In the genomic region with DNA sequence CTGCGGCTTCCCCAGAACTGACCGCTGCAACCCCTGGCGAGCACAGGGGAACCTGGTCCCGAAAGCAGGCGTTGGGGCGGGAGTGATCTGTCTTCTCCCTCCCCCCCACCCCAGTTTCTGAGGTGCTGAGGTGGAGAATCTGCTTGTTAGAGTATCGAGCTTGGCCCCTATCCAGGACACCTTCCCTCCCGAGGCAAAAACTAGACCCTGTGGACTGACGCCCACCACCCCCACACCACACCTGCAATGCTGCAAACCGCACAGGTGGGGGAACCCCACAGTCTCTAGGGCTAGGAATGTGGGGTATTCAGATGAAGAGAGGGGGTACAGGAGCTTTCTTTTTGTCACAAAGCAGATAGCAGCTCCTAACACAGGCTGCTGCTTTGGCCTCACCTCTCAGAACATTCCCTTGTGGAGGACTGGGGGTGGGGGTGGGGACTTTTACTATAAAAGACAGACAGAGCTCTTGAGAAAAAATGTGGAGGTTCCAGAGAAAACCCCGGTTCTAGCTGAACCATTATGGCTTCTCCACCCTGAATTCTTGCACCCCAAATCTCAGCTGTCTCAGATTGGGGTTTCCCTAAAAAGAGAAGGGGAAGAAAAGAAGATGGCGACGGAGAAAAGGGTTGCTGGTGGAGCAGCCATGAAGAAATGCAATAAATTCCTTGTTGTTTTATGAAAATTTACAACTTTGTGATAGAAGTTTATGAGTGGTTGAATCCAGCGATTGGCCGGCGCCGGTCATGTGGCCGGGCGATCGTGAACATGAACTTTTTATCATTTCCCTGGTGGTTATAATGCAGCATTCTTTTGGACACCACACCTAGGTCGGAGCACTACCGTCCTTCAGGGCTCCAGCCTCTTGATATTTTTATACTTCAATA, we compare ENCODE assay signal across 11 mouse cellular contexts. TPM values are rescaled to one million over a fixed set of nuclear protein-coding genes. Genes with fewer than 3 reads are reported as not detected.
DNase-seq lines count a peak whose midpoint lies in the region; ATAC-seq lines count a peak whose summit lies in the region.
"Had no signal": no experiment of that assay in that cellular context is flagged by ENCODE, and none has a peak within 500 bp of the region (broad histone marks: within the 10 kb centered on the region; RNA-seq: fewer than 3 reads in every experiment).

A gene (plus strand): TSS at position 796 of the 884 bp plus-strand sequence.

- 1% methylated on average over 22 of the region's 22 CpGs for WGBS in embryonic facial prominence, embryonic 11.5 days
- WGBS in embryonic facial prominence, embryonic 10.5 days = 2% methylated on average over 22 of the region's 22 CpGs
- 1% methylated on average over 22 of the region's 22 CpGs for WGBS in forebrain, embryonic 15.5 days
- WGBS in forebrain, embryonic 11.5 days = 4% methylated on average over 22 of the region's 22 CpGs

- peaks cover 96% of the 10 kb centered on the region for H3K27me3 ChIP-seq in embryonic facial prominence, embryonic 11.5 days (ENCODE audit: control insufficient read depth, insufficient read depth, low read length)
- peaks cover 100% of the 10 kb centered on the region for H3K27me3 ChIP-seq in embryonic facial prominence, embryonic 10.5 days (replicated peaks; ENCODE audit: low read depth, poor library complexity, severe bottlenecking)
- H3K27me3 ChIP-seq in forebrain, embryonic 15.5 days = peaks cover 97% of the 10 kb centered on the region
- peaks cover 97% of the 10 kb centered on the region for H3K27me3 ChIP-seq in forebrain, embryonic 11.5 days (ENCODE audit: control insufficient read depth, insufficient read depth, low read length)

- H3K4me3 ChIP-seq in embryonic facial prominence, embryonic 11.5 days (ENCODE audit: low read depth, low read length) = 0 out of 2 replicates have a peak within 1 kb of the TSS, but pooled peaks have one; percentile 5
- H3K4me3 ChIP-seq in embryonic facial prominence, embryonic 10.5 days = no peak within 1 kb of the TSS
- H3K4me3 ChIP-seq in forebrain, embryonic 15.5 days = no peak within 1 kb of the TSS
- no peak within 1 kb of the TSS for H3K4me3 ChIP-seq in forebrain, embryonic 11.5 days (ENCODE audit: low read depth, low read length)

- ATAC-seq in embryonic facial prominence, embryonic 11.5 days (replicated peaks; ENCODE audit: insufficient number of reproducible peaks, low FRiP score, low TSS enrichment, low read depth) = no peak
- no peak for ATAC-seq in forebrain, embryonic 15.5 days (replicated peaks)
- no peak for ATAC-seq in forebrain, embryonic 11.5 days (replicated peaks; ENCODE audit: low FRiP score)

- H3K36me3 ChIP-seq in embryonic facial prominence, embryonic 11.5 days (replicated peaks; ENCODE audit: control insufficient read depth, insufficient read depth, low read depth, low read length) = no peaks in the 10 kb centered on the region
- no peaks in the 10 kb centered on the region for H3K36me3 ChIP-seq in embryonic facial prominence, embryonic 10.5 days (replicated peaks)
- no peaks in the 10 kb centered on the region for H3K36me3 ChIP-seq in forebrain, embryonic 15.5 days
- no peaks in the 10 kb centered on the region for H3K36me3 ChIP-seq in forebrain, embryonic 11.5 days (ENCODE audit: control insufficient read depth, insufficient read depth, low read length)

- no peak for DNase-seq in embryonic facial prominence, embryonic 11.5 days (ENCODE audit: low spot score)
- no peak for DNase-seq in embryonic facial prominence, embryonic 10.5 days (ENCODE audit: low spot score)
- peak; percentile 86 for DNase-seq in adrenal gland, postnatal 10 days
- peak; percentile 85 for DNase-seq in kidney, adult 11 months
- peak; percentile 70 for DNase-seq in neural tube, embryonic 10.5 days (ENCODE audit: extremely low spot score, low spot score)
- no peak for DNase-seq in forebrain, embryonic 11.5 days (ENCODE audit: low spot score)
- DNase-seq in c-Kit-positive CD71-positive TER-119-positive erythroid progenitor cells, embryonic 14.5 days (ENCODE audit: low spot score) = no peak
- DNase-seq: cerebellum, postnatal 14 days; gastrocnemius, postnatal 14 days had no signal

- no peaks in the 10 kb centered on the region for H3K4me1 ChIP-seq in embryonic facial prominence, embryonic 11.5 days (ENCODE audit: control insufficient read depth, insufficient read depth, low read length)
- H3K4me1 ChIP-seq in embryonic facial prominence, embryonic 10.5 days = peaks cover 1% of the 10 kb centered on the region; the same call in 1 of the 2 replicates
- H3K4me1 ChIP-seq in forebrain, embryonic 15.5 days = no peaks in the 10 kb centered on the region
- no peaks in the 10 kb centered on the region for H3K4me1 ChIP-seq in forebrain, embryonic 11.5 days (replicated peaks; ENCODE audit: control insufficient read depth, insufficient read depth, low read length)

- no peaks in the 10 kb centered on the region for H3K9me3 ChIP-seq in embryonic facial prominence, embryonic 11.5 days (replicated peaks; ENCODE audit: control insufficient read depth, low read length)
- no peaks in the 10 kb centered on the region for H3K9me3 ChIP-seq in embryonic facial prominence, embryonic 10.5 days
- no peaks in the 10 kb centered on the region for H3K9me3 ChIP-seq in forebrain, embryonic 15.5 days
- H3K9me3 ChIP-seq in forebrain, embryonic 11.5 days (ENCODE audit: control insufficient read depth, low read length) = no peaks in the 10 kb centered on the region

- H3K9ac ChIP-seq in embryonic facial prominence, embryonic 11.5 days (replicated peaks; ENCODE audit: low read length) = no peak within 1 kb of the TSS
- H3K9ac ChIP-seq in forebrain, embryonic 15.5 days (replicated peaks) = no peak within 1 kb of the TSS
- H3K9ac ChIP-seq in forebrain, embryonic 11.5 days (ENCODE audit: low read length) = no peak within 1 kb of the TSS
- H3K9ac ChIP-seq: liver, embryonic 14.5 days had no signal

- H3K4me2 ChIP-seq in embryonic facial prominence, embryonic 11.5 days (ENCODE audit: low read depth, low read length) = no peak within 1 kb of the TSS
- H3K4me2 ChIP-seq in forebrain, embryonic 15.5 days (replicated peaks) = no peak within 1 kb of the TSS
- no peak within 1 kb of the TSS for H3K4me2 ChIP-seq in forebrain, embryonic 11.5 days (ENCODE audit: low read depth, low read length, severe bottlenecking)

- no peak within 1 kb of the TSS for H3K27ac ChIP-seq in embryonic facial prominence, embryonic 11.5 days (replicated peaks; ENCODE audit: low read depth, low read length)
- no peak within 1 kb of the TSS for H3K27ac ChIP-seq in embryonic facial prominence, embryonic 10.5 days (replicated peaks)
- no peak within 1 kb of the TSS for H3K27ac ChIP-seq in forebrain, embryonic 15.5 days (replicated peaks)
- H3K27ac ChIP-seq in forebrain, embryonic 11.5 days (ENCODE audit: low read depth, low read length) = no peak within 1 kb of the TSS
- H3K27ac ChIP-seq: liver, embryonic 14.5 days had no signal

RNA-seq across cellular contexts. Expression of the gene that starts here (rescaled TPM):
- polyA plus RNA-seq in embryonic facial prominence, embryonic 11.5 days (2014; fragmentation: Nextera tagmentation; extraction: Ambion mirVana) = 0.73 and 1.2 TPM in 2 replicates
- 0.15 TPM in 1 of 2 replicates, not detected in the other for polyA plus RNA-seq in embryonic facial prominence, embryonic 10.5 days (2016; fragmentation: Nextera tagmentation; extraction: Ambion mirVana)
- total RNA-seq in adrenal gland, postnatal 10 days (2021) = 10 to 100 TPM; 23.6 to 29.8 TPM
- not detected in 2 replicates for polyA plus RNA-seq in forebrain, embryonic 15.5 days (2015; fragmentation: Nextera tagmentation; extraction: Ambion mirVana)
- not detected in 2 replicates for polyA plus RNA-seq in forebrain, embryonic 11.5 days (2014; fragmentation: Nextera tagmentation; extraction: Ambion mirVana)

Comparison
In these comparisons a context has a peak if more than half of its experiments do, and no peak if none do; other contexts are left out.
1. DNase-seq: peak in adrenal gland, postnatal 10 days (single experiment), kidney, adult 11 months (single experiment) and neural tube, embryonic 10.5 days (single experiment); none in embryonic facial prominence, embryonic 11.5 days (single experiment), embryonic facial prominence, embryonic 10.5 days (single experiment), forebrain, embryonic 11.5 days (single experiment) and c-Kit-positive CD71-positive TER-119-positive erythroid progenitor cells, embryonic 14.5 days (single experiment).